Mouse (Mus musculus) embryonic facial prominence, embryonic 13.5 days (tissue): ENCODE measurements around the gene Aldh3b3. TPM values are rescaled to one million over a fixed set of nuclear protein-coding genes. Genes with fewer than 3 reads are reported as not detected.
"Not testable (repeated sequence)": the region's sequence is repeated elsewhere in the genome, so short reads cannot be mapped to it uniquely, and the experiment has no call there.

ENCODE experiments used
- ATAC-seq: fragments of 200-750 bp; cut with Nextera tagmentation; 2 replicates; pipeline ENCODE4 v1.8.0; 2017; ENCODE audit warnings: low read depth; ENCODE audit not compliant: insufficient number of reproducible peaks, insufficient read depth, low FRiP score, low TSS enrichment
- H3K27ac ChIP-seq: fragments of 300-500 bp; sonication (generic); 2 replicates; pipeline ENCODE4 v1.5.1; 2015; ENCODE audit warnings: moderate library complexity, mild to moderate bottlenecking, inconsistent platforms
- H3K27me3 ChIP-seq: fragments of 300-500 bp; sonication (generic); 2 replicates; pipeline ENCODE4 v1.6.1; 2015; ENCODE audit warnings: mild to moderate bottlenecking, inconsistent platforms
- H3K36me3 ChIP-seq: fragments of 300-500 bp; sonication (generic); 2 replicates; pipeline ENCODE4 v1.6.1; 2015; ENCODE audit warnings: mild to moderate bottlenecking, inconsistent platforms
- H3K4me1 ChIP-seq: fragments of 300-500 bp; sonication (generic); 2 replicates; pipeline ENCODE4 v1.6.1; 2015; ENCODE audit warnings: inconsistent platforms
- H3K4me2 ChIP-seq: fragments of 300-500 bp; sonication (generic); 2 replicates; pipeline ENCODE4 v1.6.1; 2015; ENCODE audit warnings: moderate library complexity, mild to moderate bottlenecking, inconsistent platforms
- H3K4me3 ChIP-seq: fragments of 300-500 bp; sonication (generic); 2 replicates; pipeline ENCODE4 v1.5.1; 2015; ENCODE audit warnings: mild to moderate bottlenecking, inconsistent platforms
- H3K9ac ChIP-seq: fragments of 300-500 bp; sonication (generic); 2 replicates; pipeline ENCODE4 v1.6.1; 2015; ENCODE audit warnings: mild to moderate bottlenecking, inconsistent platforms
- H3K9me3 ChIP-seq: fragments of 300-500 bp; sonication (generic); 2 replicates; pipeline ENCODE4 v1.6.1; 2016; ENCODE audit warnings: inconsistent platforms
- WGBS: fragments of 180-500 bp; shearing (Covaris S2); methylation state at CpG from one replicate; pipeline ENCODE4 v1.1.7; 2015; ENCODE audit warnings: mixed read lengths; 5-methylcytosine and 5-hydroxymethylcytosine counted together
- polyA plus RNA-seq: library from polyadenylated mRNA; unstranded; fragments of >200 nt; fragmentation: Nextera tagmentation; extraction: Ambion mirVana; gene quantifications from 2 replicates; pipeline ENCODE4 v1.2.1, GENCODE M21; 2015

Aldh3b3 gene
- polyA plus RNA-seq, 1 experiment from 2014 or later: 0.24 TPM

DNA sequence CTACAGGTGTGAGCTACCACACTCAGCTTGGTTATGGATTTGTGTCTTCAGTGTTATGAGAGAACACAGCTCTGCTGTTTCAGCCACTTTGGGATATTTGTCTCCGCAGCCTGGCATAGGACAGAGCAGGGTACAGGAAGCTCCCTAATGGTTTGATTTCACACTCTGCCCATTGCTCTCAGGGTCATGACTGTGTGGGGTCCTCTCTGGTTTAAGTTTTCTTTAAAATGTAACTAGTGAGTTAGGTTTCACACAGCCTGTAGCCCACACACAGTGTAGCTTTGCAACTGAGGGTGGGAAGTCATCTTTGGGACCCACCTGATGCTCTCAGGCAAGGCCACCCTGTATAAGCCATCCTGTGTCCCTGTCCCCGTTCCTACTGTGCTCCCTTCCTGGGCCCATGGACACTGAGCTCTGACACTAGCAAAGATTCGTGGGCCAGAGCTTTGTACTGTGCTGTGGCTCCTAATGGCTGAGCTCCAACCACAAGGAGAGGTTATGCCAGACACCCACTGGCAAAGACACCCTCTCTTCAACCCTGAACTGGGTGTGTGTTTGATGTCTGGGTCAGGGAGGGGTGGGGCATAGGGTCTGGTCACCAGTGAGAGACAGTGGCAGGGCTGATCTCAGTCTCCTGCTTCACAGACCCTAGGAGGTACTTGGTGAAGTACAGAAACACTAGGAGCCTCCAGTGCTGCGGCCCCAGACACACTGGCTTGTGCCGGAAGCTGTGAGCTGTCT, 979 bp upstream of the Aldh3b3 start:
- not testable (repeated sequence) for H3K27ac ChIP-seq, H3K36me3 ChIP-seq, H3K4me1 ChIP-seq, H3K4me2 ChIP-seq, H3K9me3 ChIP-seq, H3K4me3 ChIP-seq, H3K9ac ChIP-seq, H3K27me3 ChIP-seq
- WGBS: 68% methylated on average over 5 of the region's 5 CpGs
- ATAC-seq: 0 out of 2 replicates have a peak, but pooled peaks have one; percentile 18

GRCm38 (mm10) chr19:3959030-3959429, 585 bp downstream of the Aldh3b3 start:
- ATAC-seq: no peak
- Histone ChIP-seq H3K27me3 (no peaks in the 10 kb centered on the region), H3K4me3 (no peak overlapping the region)

DNA sequence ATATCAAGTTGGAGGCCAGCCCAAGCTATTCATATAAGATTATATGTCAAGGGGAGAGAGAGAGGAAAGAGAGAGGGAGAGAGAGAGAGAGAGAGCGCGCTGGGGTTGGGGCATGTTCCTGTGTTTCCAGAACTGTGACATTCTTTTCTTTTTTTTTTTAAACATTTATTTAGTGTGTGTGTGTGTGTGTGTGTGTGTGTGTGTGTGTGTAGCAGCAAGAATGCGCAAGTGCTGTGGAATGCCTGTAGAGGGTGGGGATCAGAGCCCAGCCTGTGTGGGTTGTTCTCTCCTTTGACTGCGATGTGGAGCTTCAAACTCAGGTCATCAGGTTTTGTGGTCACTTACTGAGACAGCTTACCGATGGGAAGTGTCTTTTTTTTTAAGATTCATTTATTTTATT, 1.8 kb downstream of the Aldh3b3 start:
- no peak overlapping the region for H3K4me2 ChIP-seq
- H3K27me3 ChIP-seq: no peaks in the 10 kb centered on the region
- WGBS: 70% methylated on average over 5 of the region's 5 CpGs
- H3K4me1 ChIP-seq: no peaks in the 10 kb centered on the region
- H3K36me3 ChIP-seq: no peaks in the 10 kb centered on the region
- H3K27ac ChIP-seq: no peak overlapping the region
- no peak for ATAC-seq
- H3K4me3 ChIP-seq: no peak overlapping the region
- H3K9ac ChIP-seq: no peak overlapping the region
- no peaks in the 10 kb centered on the region for H3K9me3 ChIP-seq

More at GRCm38 (mm10) chr19:3959030-3959429, 585 bp downstream of the Aldh3b3 start:
- Histone ChIP-seq H3K9me3 (no peaks in the 10 kb centered on the region), H3K27ac (no peak overlapping the region), H3K36me3 (no peaks in the 10 kb centered on the region), H3K9ac (no peak overlapping the region), H3K4me1 (no peaks in the 10 kb centered on the region), H3K4me2 (no peak overlapping the region)

- ATAC-seq, H3K9ac ChIP-seq, H3K27ac ChIP-seq, H3K4me3 ChIP-seq, H3K4me2 ChIP-seq, H3K27me3 ChIP-seq, H3K36me3 ChIP-seq, H3K9me3 ChIP-seq, H3K4me1 ChIP-seq: not testable (repeated sequence)
- WGBS: 69% methylated on average over 6 of the region's 6 CpGs
These were observed 3.4 kb downstream of the Aldh3b3 start for GRCm38 (mm10) chr19:3961805-3962204.

DNA sequence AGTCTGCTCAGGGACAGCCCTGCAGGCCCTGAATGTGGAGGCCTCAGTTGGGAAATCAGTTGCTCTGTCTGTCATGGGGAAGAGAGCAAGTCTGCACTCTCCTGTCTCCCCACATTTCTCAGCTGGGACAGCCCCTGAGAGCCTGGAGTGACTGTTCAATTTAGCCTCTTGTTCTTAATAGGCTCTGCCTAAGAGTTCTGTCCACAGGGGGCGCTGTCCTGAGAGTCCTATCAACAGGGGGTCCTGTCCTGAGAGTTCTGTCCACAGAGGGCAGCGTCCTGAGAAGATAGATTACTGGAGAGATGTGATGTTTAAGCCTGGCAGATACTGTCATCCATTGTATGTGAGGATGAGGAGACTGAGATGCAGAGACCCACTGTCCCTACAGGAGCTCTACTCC, 4.0 kb downstream of the Aldh3b3 start:
- 12% methylated on average over 2 of the region's 2 CpGs for WGBS
- no peaks in the 10 kb centered on the region for H3K4me1 ChIP-seq
- H3K36me3 ChIP-seq: no peaks in the 10 kb centered on the region
- no peak overlapping the region for H3K27ac ChIP-seq
- no peaks in the 10 kb centered on the region for H3K9me3 ChIP-seq
- H3K4me2 ChIP-seq: no peak overlapping the region
- no peak overlapping the region for H3K9ac ChIP-seq
- no peak overlapping the region for H3K4me3 ChIP-seq
- no peaks in the 10 kb centered on the region for H3K27me3 ChIP-seq
- ATAC-seq: no peak

DNA sequence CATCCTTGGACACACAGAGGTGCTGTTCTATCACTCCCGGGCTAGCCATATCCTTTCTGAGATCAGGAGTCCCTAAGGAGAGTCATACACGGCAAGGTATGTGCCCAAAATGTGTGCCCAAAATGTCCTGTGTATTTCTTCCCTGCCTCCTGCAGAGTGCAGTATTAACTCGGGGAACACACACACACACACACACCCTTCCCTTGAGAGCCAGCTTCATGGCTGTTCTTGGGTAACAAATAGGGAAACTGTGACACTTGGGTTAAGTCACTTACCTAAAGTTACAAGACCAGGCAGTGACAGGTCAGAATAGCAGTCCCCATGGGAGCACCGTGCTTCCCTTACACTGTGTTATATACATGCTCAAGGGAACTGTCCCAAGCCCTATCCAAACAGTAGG, 5.6 kb downstream of the Aldh3b3 start:
- H3K4me2 ChIP-seq: no peak overlapping the region
- H3K9ac ChIP-seq: no peak overlapping the region
- H3K9me3 ChIP-seq: no peaks in the 10 kb centered on the region
- H3K36me3 ChIP-seq: no peaks in the 10 kb centered on the region
- H3K4me3 ChIP-seq: no peak overlapping the region
- ATAC-seq: no peak
- 71% methylated on average over 4 of the region's 4 CpGs for WGBS
- H3K27ac ChIP-seq: no peak overlapping the region
- peaks cover 4% of the 10 kb centered on the region; the same call in 1 of the 2 replicates for H3K4me1 ChIP-seq
- H3K27me3 ChIP-seq: no peaks in the 10 kb centered on the region

DNA sequence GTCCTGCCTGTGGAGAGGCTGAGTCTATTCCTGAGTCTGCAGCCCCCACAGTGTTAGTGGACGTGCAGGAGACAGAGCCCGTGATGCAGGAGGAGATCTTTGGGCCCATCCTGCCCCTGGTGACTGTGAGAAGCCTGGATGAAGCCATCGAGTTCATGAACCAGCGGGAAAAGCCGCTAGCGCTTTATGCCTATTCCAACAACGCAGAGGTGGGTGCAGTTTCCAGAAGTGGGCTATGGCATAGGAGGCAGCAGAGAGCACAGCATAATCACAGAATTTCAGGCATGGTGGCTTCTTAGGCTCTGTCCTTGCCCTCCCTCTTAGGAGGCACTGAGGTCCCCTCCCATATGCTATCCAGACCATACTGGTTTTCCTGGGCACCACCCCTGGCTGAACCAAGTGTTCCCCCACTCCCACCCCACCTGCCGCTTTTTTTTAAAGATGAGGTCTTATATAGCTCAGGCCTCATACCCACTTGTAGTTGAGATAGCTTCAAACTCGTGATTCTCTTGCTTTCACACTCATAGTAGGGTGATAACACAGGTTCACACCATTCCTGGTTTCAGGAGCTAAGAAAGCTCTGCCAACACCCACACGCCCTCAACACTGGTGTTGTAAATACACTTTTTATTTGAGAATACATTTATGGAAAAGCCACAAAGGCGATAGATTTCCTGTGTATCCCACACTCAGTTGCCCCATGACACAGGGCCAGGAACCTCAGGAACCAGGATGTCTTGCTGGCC, 8.1 kb downstream of the Aldh3b3 start:
- Histone ChIP-seq H3K4me3 (no peak overlapping the region), H3K4me2 (no peak overlapping the region), H3K4me1 (peaks cover 5% of the 10 kb centered on the region; the same call in 1 of the 2 replicates), H3K9ac (no peak overlapping the region), H3K27ac (no peak overlapping the region), H3K9me3 (no peaks in the 10 kb centered on the region), H3K27me3 (no peaks in the 10 kb centered on the region), H3K36me3 (no peaks in the 10 kb centered on the region)
- WGBS: 67% methylated on average over 11 of the region's 11 CpGs
- ATAC-seq: no peak

GRCm38 (mm10) chr19:3967258-3967657, 8.8 kb downstream of the Aldh3b3 start:
- Histone ChIP-seq H3K9me3 (no peaks in the 10 kb centered on the region), H3K27me3 (no peaks in the 10 kb centered on the region), H3K4me3 (no peak overlapping the region), H3K27ac (no peak overlapping the region), H3K36me3 (no peaks in the 10 kb centered on the region), H3K4me1 (peaks cover 7% of the 10 kb centered on the region), H3K9ac (no peak overlapping the region), H3K4me2 (no peak overlapping the region)
- no peak for ATAC-seq
- 59% methylated on average over 3 of the region's 3 CpGs for WGBS

- Histone ChIP-seq H3K4me2 (no peak within 1 kb of the TSS), H3K27me3 (no peaks in the 10 kb centered on the region), H3K9me3 (no peaks in the 10 kb centered on the region), H3K36me3 (no peaks in the 10 kb centered on the region), H3K9ac (0 out of 2 replicates have a peak within 1 kb of the TSS, but pooled peaks have one; percentile 7), H3K4me1 (peaks cover 18% of the 10 kb centered on the region), H3K27ac (peak within 1 kb of the TSS; percentile 22; the same call in 1 of the 2 replicates), H3K4me3 (no peak within 1 kb of the TSS)
- 13% methylated on average over 9 of the region's 9 CpGs for WGBS
- ATAC-seq: no peak
These were observed 13.8 kb downstream of the Aldh3b3 start, which contains the start of gene Aldh3b2 for GRCm38 (mm10) chr19:3972229-3972628. Gene Aldh3b2 (plus strand): TSS chr19:3972328.

DNA sequence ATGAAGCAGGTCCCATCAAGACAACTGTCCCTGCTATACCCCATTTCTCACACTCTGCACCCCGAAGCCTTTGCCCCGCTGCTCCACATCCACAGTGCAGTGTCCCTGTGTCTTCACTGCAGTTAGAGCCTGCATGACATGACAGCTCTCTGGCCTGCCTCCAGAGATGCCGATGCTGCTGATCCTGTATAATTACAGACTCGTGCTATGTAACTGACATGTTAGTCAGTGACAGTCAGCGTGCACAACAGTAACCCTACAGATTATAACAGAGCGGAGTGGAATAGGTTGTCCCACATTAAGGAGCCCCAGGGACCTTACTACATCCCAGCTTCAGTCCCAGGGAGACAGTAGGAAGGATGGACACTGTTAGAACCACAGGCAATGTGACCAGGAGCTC, 16.2 kb downstream of the Aldh3b3 start:
- ATAC-seq, H3K4me3 ChIP-seq, H3K27ac ChIP-seq, H3K9ac ChIP-seq, H3K27me3 ChIP-seq, H3K4me2 ChIP-seq, H3K36me3 ChIP-seq, H3K9me3 ChIP-seq: not testable (repeated sequence)
- H3K4me1 ChIP-seq: peaks cover 13% of the 10 kb centered on the region
- WGBS: 72% methylated on average over 6 of the region's 6 CpGs

DNA sequence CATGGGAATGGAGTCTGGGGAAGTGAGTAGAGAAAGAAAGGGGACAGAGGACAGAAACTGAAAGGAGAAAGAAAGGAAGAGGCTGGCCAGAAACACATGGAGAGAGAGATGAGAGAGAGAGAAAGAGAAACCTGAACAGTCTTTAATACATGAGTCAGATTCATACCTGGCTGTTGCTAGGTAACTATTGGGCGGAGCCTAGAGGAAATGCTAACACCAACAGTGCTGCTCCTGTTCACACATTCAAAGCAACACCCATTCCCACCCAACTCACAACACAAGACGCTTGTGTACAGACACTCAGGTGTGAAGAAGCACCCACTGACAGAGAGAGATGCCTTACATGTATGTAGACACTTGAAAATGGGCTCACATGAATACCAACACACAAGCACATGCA, 17.4 kb downstream of the Aldh3b3 start:
- Histone ChIP-seq H3K4me1 (peaks cover 13% of the 10 kb centered on the region), H3K9ac (no peak overlapping the region), H3K9me3 (no peaks in the 10 kb centered on the region), H3K27me3 (no peaks in the 10 kb centered on the region), H3K4me3 (no peak overlapping the region), H3K27ac (no peak overlapping the region), H3K4me2 (no peak overlapping the region), H3K36me3 (no peaks in the 10 kb centered on the region)
- no peak for ATAC-seq
- WGBS: 63% methylated on average over 2 of the region's 2 CpGs

GRCm38 (mm10) chr19:3980309-3980708, 21.9 kb downstream of the Aldh3b3 start:
- 10% methylated on average over 4 of the region's 4 CpGs for WGBS
- Histone ChIP-seq H3K9ac (no peak overlapping the region), H3K27ac (no peak overlapping the region), H3K4me2 (no peak overlapping the region), H3K4me1 (peaks cover 10% of the 10 kb centered on the region), H3K36me3 (no peaks in the 10 kb centered on the region), H3K27me3 (no peaks in the 10 kb centered on the region), H3K9me3 (no peaks in the 10 kb centered on the region), H3K4me3 (no peak overlapping the region)
- ATAC-seq: peak; percentile 39; the same call in 1 of the 2 replicates
